Mouse (Mus musculus): ENCODE results near the gene Ern1.
A peak's percentile ranks its signal among the peaks of the same experiment; 100 is the strongest.
"Not testable (repeated sequence)": the region's sequence is repeated elsewhere in the genome, so short reads cannot be mapped to it uniquely, and the experiment has no call there.

Gene Ern1

GRCm38 (mm10) chr11:106429689-106430088, 58.0 kb downstream of the Ern1 start:
- DNase-seq, result no peak

- DNase-seq, result no peak
Observed at GRCm38 (mm10) chr11:106428556-106428955, 59.1 kb downstream of the Ern1 start.

DNA sequence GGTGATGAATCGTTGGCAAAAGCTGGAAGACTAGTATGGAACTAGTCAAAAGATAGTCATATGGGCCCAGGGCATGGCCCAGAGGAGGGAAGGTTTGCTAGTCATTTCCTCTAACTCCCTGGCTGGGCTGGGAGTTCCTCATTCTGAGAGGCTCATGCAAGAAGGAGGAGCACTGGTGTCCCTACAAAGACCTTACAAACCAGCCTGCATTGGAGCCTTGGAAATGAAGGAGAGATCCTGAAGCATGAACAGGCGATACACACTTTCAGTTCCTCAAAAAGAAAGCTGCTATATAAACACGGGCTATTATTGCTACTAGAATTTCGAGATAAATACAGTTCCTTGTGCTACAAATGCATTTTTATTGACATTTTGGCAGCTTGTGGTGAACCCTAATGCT, 59.5 kb downstream of the Ern1 start:
- DNase-seq, result no peak

- peak; percentile 45 for DNase-seq
Observed at GRCm38 (mm10) chr11:106426447-106426846, 61.2 kb downstream of the Ern1 start.

DNA sequence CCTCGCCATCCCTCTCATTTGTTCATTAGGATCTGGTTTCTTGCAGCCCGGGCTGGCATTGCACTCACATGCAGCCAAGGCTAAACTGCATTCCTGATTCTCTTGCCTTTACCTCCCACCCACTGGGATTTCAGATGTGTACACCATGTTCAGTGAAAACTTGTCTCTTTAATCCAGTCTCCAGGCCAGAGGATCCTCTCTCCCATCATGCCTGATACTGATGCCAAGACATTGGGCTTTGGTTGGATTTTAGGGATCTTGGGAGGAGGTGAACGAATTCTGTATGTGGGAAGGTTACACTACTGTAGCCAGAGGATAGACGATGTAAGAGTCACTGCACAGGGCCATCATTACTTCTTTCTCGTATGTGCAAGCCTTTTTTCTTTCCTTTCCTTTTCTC, 62.5 kb downstream of the Ern1 start:
- DNase-seq, result no peak

GRCm38 (mm10) chr11:106419262-106420102, 68.2 kb downstream of the Ern1 start:
- DNase-seq, result no peak

GRCm38 (mm10) chr11:106418622-106419196, 68.9 kb downstream of the Ern1 start:
- peak; percentile 87 for DNase-seq

GRCm38 (mm10) chr11:106417860-106418259, 69.8 kb downstream of the Ern1 start:
- DNase-seq, result no peak

- DNase-seq, result no peak
Observed at GRCm38 (mm10) chr11:106416331-106416730, 71.3 kb downstream of the Ern1 start.

DNA sequence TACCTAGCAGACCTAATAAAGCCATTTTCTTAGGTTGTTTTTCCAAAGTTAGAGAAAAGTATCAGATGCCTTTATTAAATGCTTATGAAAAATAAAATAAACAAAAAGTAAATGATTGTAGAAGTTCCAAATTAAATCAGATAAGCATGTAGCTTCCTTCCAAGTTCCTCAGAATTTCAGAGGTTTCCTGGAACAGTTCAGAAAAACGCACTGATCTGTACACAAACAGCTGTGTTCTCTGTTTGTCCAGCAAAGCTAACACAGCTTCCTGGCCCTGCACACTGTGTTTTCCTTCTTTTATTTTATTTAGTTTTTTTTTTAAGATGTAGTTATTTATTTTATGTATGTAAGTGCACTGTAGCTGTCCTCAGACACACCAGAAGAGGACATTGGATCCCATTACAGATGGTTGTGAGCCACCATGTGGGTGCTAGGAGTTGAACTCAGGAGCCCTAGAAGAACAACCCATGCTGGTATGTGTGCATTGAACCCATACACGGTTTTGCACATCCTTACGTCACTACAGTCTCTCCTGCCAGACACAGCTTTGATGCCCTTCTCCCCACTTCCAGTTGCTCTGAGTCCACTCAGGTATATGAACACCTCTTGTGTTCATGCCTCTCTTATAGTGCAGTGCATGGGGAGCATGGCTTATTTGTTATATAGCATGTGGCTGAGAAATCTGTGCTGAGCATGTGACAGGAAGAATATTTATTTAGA, 74.9 kb downstream of the Ern1 start:
- no peak for DNase-seq

GRCm38 (mm10) chr11:106411157-106411556, 76.5 kb downstream of the Ern1 start:
- no peak for DNase-seq

DNA sequence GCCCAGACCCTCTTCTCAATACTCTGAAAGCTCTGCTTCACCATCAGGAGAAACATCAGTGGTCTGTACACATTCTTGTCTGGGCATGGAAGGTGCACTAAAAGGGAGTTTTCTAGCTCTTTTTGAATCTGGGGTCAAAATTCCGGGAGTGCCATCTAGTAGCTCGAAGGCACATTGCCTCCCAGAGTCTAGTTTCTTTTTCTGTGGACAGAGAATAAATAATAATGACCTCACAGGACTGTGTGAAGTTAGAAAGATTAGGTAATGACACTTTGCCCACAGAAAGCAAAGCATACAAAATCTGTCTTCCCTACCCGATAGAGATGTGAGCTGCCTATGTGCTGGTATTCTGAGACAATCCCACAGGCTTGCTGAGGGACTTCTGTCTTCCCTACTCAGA, 77.1 kb downstream of the Ern1 start:
- DNase-seq, result no peak

GRCm38 (mm10) chr11:106410011-106410410, 77.6 kb downstream of the Ern1 start:
- DNase-seq, result no peak

- DNase-seq, result no peak
Observed at GRCm38 (mm10) chr11:106398481-106398880, 89.2 kb downstream of the Ern1 start.

GRCm38 (mm10) chr11:106397656-106398055, 90.0 kb downstream of the Ern1 start:
- DNase-seq, result no peak

- DNase-seq, result not testable (repeated sequence)
Observed at GRCm38 (mm10) chr11:106394055-106394454, 93.6 kb downstream of the Ern1 start.

- DNase-seq, result no peak
Observed at GRCm38 (mm10) chr11:106393331-106393616, 94.4 kb downstream of the Ern1 start.

DNA sequence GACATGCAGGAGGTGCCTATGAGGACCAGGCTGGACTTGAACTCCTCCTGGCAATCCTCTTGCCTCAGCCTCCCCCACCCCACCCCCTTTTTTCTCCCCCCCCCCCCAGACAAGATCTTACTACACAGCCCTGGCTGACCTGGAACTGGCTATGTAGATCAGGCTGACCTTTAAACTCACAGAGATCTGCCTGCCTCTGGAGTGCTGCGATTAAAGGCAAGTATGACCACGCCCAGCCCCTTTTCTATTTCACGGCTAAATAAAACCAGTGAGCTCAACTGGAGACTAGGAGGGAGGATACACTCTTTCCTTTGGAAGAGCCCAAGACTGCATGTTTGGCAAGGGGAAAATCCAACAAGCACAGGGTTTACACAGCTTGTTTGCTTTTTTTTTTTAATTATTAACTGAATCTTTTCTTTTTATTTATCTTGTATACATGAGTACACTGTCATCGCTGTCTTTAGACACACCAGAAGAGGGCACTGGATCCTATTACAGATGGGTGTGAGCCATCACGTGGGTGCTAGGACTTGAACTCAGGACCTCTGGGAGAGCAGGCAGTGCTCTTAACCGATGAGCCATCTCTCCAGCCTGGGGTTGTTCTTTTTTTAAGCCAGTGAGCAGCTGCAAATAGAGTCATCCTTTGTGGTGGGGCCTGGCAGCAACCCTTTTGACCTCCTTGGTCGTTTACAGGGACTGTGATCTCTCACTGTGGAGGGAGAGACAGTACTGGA, 94.9 kb downstream of the Ern1 start:
- no peak for DNase-seq

GRCm38 (mm10) chr11:106391546-106392188, 96.0 kb downstream of the Ern1 start:
- DNase-seq, result peak; percentile 81

- DNase-seq, result peak; percentile 36
Observed at GRCm38 (mm10) chr11:106390757-106391156, 96.9 kb downstream of the Ern1 start.

GRCm38 (mm10) chr11:106389611-106390010, 98.0 kb downstream of the Ern1 start:
- peak; percentile 42 for DNase-seq

DNA sequence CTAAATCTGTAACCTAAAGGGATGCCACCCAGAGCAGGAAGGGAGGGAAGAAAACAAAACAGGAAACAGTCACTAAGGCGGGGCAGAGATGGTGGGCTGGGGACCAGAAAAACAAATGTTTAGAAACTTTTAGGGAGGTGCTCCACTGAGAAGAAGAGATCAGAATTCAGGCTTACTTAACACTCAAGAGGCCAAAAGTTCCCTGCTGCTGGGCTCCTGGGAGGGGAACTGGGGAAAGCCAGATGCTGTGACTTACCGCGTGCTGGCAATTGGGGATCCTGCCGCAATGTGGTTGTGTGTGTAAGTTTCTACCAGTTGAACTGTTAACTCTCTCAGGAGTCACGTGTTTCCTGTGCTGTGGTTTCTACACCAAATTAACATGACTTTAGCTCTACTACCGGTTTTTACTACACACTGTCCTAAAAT, 99.8 kb downstream of the Ern1 start, which contains the start of gene Icam2:
Gene Icam2 (minus strand): TSS at position 285 of the 426 bp plus-strand sequence.
- no peak for DNase-seq

DNA sequence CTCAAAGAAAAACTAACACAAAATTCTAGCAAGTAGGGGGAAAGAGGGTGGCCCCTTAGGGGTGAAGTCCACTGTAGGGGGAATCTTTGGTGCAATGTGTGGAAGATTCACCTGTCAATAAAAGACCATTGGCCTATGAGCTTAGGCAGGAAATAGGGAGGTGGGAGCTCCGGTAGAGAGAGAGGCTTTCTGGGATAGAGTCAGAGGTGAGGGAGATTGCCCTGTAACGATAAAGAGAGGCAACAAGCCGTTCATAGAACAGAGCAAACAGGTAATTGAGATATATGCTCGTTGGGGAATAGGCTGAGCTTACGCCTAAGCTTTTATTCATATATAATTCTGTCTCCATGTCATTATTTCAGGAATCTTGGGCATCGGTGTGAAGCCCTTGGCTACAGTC, 100.6 kb downstream of the Ern1 start:
- no peak for DNase-seq
